Mouse (Mus musculus) limb, embryonic 12.5 days (tissue): ENCODE measurements around the gene Mtm1. TPM values are rescaled to one million over a fixed set of nuclear protein-coding genes. Genes with fewer than 3 reads are reported as not detected.
"Not testable (repeated sequence)": the region's sequence is repeated elsewhere in the genome, so short reads cannot be mapped to it uniquely, and the experiment has no call there.

Experiments
- ATAC-seq: fragments of 200-750 bp; cut with Nextera tagmentation; 2 replicates; pipeline ENCODE4 v1.8.0; 2017; ENCODE audit warnings: low read depth, moderate TSS enrichment; ENCODE audit not compliant: insufficient number of reproducible peaks, insufficient read depth, low FRiP score, low TSS enrichment
- H3K27ac ChIP-seq: fragments of 300-500 bp; sonication (generic); 2 replicates; pipeline ENCODE4 v1.5.1; 2016; ENCODE audit warnings: mild to moderate bottlenecking, moderate library complexity
- H3K27me3 ChIP-seq: fragments of 300-500 bp; sonication (generic); 2 replicates; pipeline ENCODE4 v1.6.1; 2016; ENCODE audit warnings: mild to moderate bottlenecking, moderate library complexity
- H3K36me3 ChIP-seq: fragments of 300-500 bp; sonication (generic); 2 replicates; pipeline ENCODE4 v1.6.1; 2016; ENCODE audit warnings: mild to moderate bottlenecking, moderate library complexity
- H3K4me1 ChIP-seq: fragments of 300-500 bp; sonication (generic); replicated peaks from 2 replicates; pipeline ENCODE4 v1.6.1; 2016
- H3K4me2 ChIP-seq: fragments of 300-500 bp; sonication (generic); 2 replicates; pipeline ENCODE4 v1.6.1; 2016; ENCODE audit warnings: mild to moderate bottlenecking, moderate library complexity
- H3K4me3 ChIP-seq: fragments of 300-500 bp; sonication (generic); replicated peaks from 2 replicates; pipeline ENCODE4 v1.5.1; 2016; ENCODE audit warnings: mild to moderate bottlenecking
- H3K9ac ChIP-seq: fragments of 300-500 bp; sonication (generic); replicated peaks from 2 replicates; pipeline ENCODE4 v1.6.1; 2016; ENCODE audit warnings: mild to moderate bottlenecking, moderate library complexity
- H3K9me3 ChIP-seq: fragments of 300-500 bp; sonication (generic); 2 replicates; pipeline ENCODE4 v1.6.1; 2016; ENCODE audit warnings: mild to moderate bottlenecking, moderate library complexity
- WGBS: fragments of 180-500 bp; shearing (Covaris S2); methylation state at CpG from one replicate; pipeline ENCODE4 v1.1.7; 2016; 5-methylcytosine and 5-hydroxymethylcytosine counted together
- polyA plus RNA-seq: library from polyadenylated mRNA; unstranded; fragments of >200 nt; fragmentation: Nextera tagmentation; extraction: Ambion mirVana; gene quantifications from 2 replicates; pipeline ENCODE4 v1.2.1, GENCODE M21; 2016

The Mtm1 gene
- polyA plus RNA-seq, 1 experiment from 2014 or later = 3.2 TPM

- Histone ChIP-seq H3K4me2 (no peak overlapping the region), H3K27me3 (peaks cover 4% of the 10 kb centered on the region; the same call in 1 of the 2 replicates), H3K36me3 (no peaks in the 10 kb centered on the region), H3K9me3 (no peaks in the 10 kb centered on the region), H3K4me1 (no peaks in the 10 kb centered on the region), H3K4me3 (no peak overlapping the region), H3K9ac (no peak overlapping the region), H3K27ac (no peak overlapping the region)
- ATAC-seq = no peak
- 92% methylated on average over 7 of the region's 7 CpGs for WGBS
Measured at GRCm38 (mm10) chrX:71287088-71287487, 76.5 kb downstream of the Mtm1 start.

GRCm38 (mm10) chrX:71294191-71294590 lies 83.6 kb downstream of the Mtm1 start:
- Histone ChIP-seq H3K36me3 (no peaks in the 10 kb centered on the region), H3K27me3 (no peaks in the 10 kb centered on the region), H3K4me3 (no peak overlapping the region), H3K27ac (no peak overlapping the region), H3K9ac (no peak overlapping the region), H3K4me1 (no peaks in the 10 kb centered on the region), H3K4me2 (no peak overlapping the region), H3K9me3 (no peaks in the 10 kb centered on the region)
- 75% methylated on average over 2 of the region's 2 CpGs for WGBS
- ATAC-seq = no peak

GRCm38 (mm10) chrX:71296005-71296404 lies 85.4 kb downstream of the Mtm1 start:
- Histone ChIP-seq H3K9me3 (no peaks in the 10 kb centered on the region), H3K27ac (no peak overlapping the region), H3K4me3 (no peak overlapping the region), H3K27me3 (no peaks in the 10 kb centered on the region), H3K4me2 (no peak overlapping the region), H3K4me1 (no peaks in the 10 kb centered on the region), H3K9ac (no peak overlapping the region), H3K36me3 (no peaks in the 10 kb centered on the region)
- no peak for ATAC-seq
- 95% methylated on average over 2 of the region's 2 CpGs for WGBS

GRCm38 (mm10) chrX:71302148-71302547 lies 91.6 kb downstream of the Mtm1 start:
- Histone ChIP-seq H3K4me1 (no peaks in the 10 kb centered on the region), H3K4me2 (no peak overlapping the region), H3K4me3 (no peak overlapping the region), H3K36me3 (no peaks in the 10 kb centered on the region), H3K27me3 (no peaks in the 10 kb centered on the region), H3K27ac (no peak overlapping the region), H3K9me3 (no peaks in the 10 kb centered on the region), H3K9ac (no peak overlapping the region)
- no peak for ATAC-seq
- WGBS = 89% methylated on average over 5 of the region's 5 CpGs

GRCm38 (mm10) chrX:71311229-71311628 lies 100.7 kb downstream of the Mtm1 start:
- WGBS = 36% methylated on average over 8 of the region's 8 CpGs
- Histone ChIP-seq H3K27ac (no peak overlapping the region), H3K36me3 (no peaks in the 10 kb centered on the region), H3K4me2 (no peak overlapping the region), H3K4me1 (no peaks in the 10 kb centered on the region), H3K9ac (no peak overlapping the region), H3K27me3 (no peaks in the 10 kb centered on the region; the same call in 1 of the 2 replicates), H3K9me3 (no peaks in the 10 kb centered on the region), H3K4me3 (no peak overlapping the region)
- ATAC-seq = no peak

GRCm38 (mm10) chrX:71314380-71314779 lies 103.8 kb downstream of the Mtm1 start:
- no peak overlapping the region for H3K9ac ChIP-seq
- no peak for ATAC-seq
- no peaks in the 10 kb centered on the region for H3K36me3 ChIP-seq
- H3K9me3 ChIP-seq = no peaks in the 10 kb centered on the region
- no peaks in the 10 kb centered on the region for H3K4me1 ChIP-seq
- 86% methylated on average over 5 of the region's 5 CpGs for WGBS
- H3K27ac ChIP-seq = no peak overlapping the region
- no peak overlapping the region for H3K4me3 ChIP-seq
- H3K4me2 ChIP-seq = no peak overlapping the region
- H3K27me3 ChIP-seq = no peaks in the 10 kb centered on the region; the same call in 1 of the 2 replicates

GRCm38 (mm10) chrX:71352033-71352432 lies 141.5 kb downstream of the Mtm1 start:
- no peaks in the 10 kb centered on the region for H3K27me3 ChIP-seq
- H3K9ac ChIP-seq = no peak overlapping the region
- H3K4me3 ChIP-seq = no peak overlapping the region
- H3K4me1 ChIP-seq = no peaks in the 10 kb centered on the region
- no peak overlapping the region for H3K4me2 ChIP-seq
- no peak overlapping the region for H3K27ac ChIP-seq
- H3K9me3 ChIP-seq = no peaks in the 10 kb centered on the region
- 81% methylated on average over 1 of the region's 1 CpGs for WGBS
- H3K36me3 ChIP-seq = no peaks in the 10 kb centered on the region
- no peak for ATAC-seq

GRCm38 (mm10) chrX:71355331-71355730 lies 144.8 kb downstream of the Mtm1 start:
- no peaks in the 10 kb centered on the region for H3K27me3 ChIP-seq
- no peaks in the 10 kb centered on the region for H3K9me3 ChIP-seq
- no peak overlapping the region for H3K4me3 ChIP-seq
- no peak overlapping the region for H3K27ac ChIP-seq
- H3K4me1 ChIP-seq = no peaks in the 10 kb centered on the region
- H3K36me3 ChIP-seq = no peaks in the 10 kb centered on the region
- H3K9ac ChIP-seq = no peak overlapping the region
- 52% methylated on average over 1 of the region's 1 CpGs for WGBS
- no peak for ATAC-seq
- H3K4me2 ChIP-seq = no peak overlapping the region

GRCm38 (mm10) chrX:71361793-71362192 lies 151.2 kb downstream of the Mtm1 start:
- not testable (repeated sequence) for ATAC-seq, H3K4me2 ChIP-seq
- 93% methylated on average over 10 of the region's 10 CpGs for WGBS

GRCm38 (mm10) chrX:71364062-71364461 lies 153.5 kb downstream of the Mtm1 start:
- Histone ChIP-seq H3K27me3 (no peaks in the 10 kb centered on the region), H3K4me3 (peak overlapping the region; percentile 55), H3K4me2 (peak overlapping the region; percentile 62), H3K27ac (no peak overlapping the region), H3K9me3 (no peaks in the 10 kb centered on the region), H3K36me3 (no peaks in the 10 kb centered on the region), H3K4me1 (no peaks in the 10 kb centered on the region), H3K9ac (no peak overlapping the region)
- no peak; the same call in 1 of the 2 replicates for ATAC-seq
- WGBS = 63% methylated on average over 5 of the region's 5 CpGs

More at GRCm38 (mm10) chrX:71361793-71362192, 151.2 kb downstream of the Mtm1 start:
- H3K9ac ChIP-seq, H3K4me3 ChIP-seq, H3K27ac ChIP-seq, H3K36me3 ChIP-seq, H3K4me1 ChIP-seq, H3K9me3 ChIP-seq, H3K27me3 ChIP-seq: not testable (repeated sequence)

- Histone ChIP-seq H3K4me3 (peak within 1 kb of the TSS; percentile 55), H3K9me3 (no peaks in the 10 kb centered on the region), H3K27me3 (no peaks in the 10 kb centered on the region), H3K27ac (0 out of 2 replicates have a peak within 1 kb of the TSS, but pooled peaks have one; percentile 23), H3K4me2 (peak within 1 kb of the TSS; percentile 62), H3K36me3 (no peaks in the 10 kb centered on the region), H3K4me1 (no peaks in the 10 kb centered on the region), H3K9ac (peak within 1 kb of the TSS; percentile 63)
- ATAC-seq = peak; percentile 88
- 12% methylated on average over 29 of the region's 47 CpGs for WGBS
Measured at GRCm38 (mm10) chrX:71364554-71364991, 154.0 kb downstream of the Mtm1 start, which contains the start of gene Mtmr1. Gene Mtmr1, plus strand, starts transcription at chrX:71364760.

- no peaks in the 10 kb centered on the region for H3K9me3 ChIP-seq
- peak overlapping the region; percentile 63 for H3K9ac ChIP-seq
- 32% methylated on average over 18 of the region's 20 CpGs for WGBS
- 0 out of 2 replicates have a peak overlapping the region, but pooled peaks have one; percentile 23 for H3K27ac ChIP-seq
- H3K36me3 ChIP-seq = no peaks in the 10 kb centered on the region
- no peaks in the 10 kb centered on the region for H3K4me1 ChIP-seq
- peak overlapping the region; percentile 62 for H3K4me2 ChIP-seq
- no peaks in the 10 kb centered on the region for H3K27me3 ChIP-seq
- peak overlapping the region; percentile 55 for H3K4me3 ChIP-seq
- peak; percentile 75 for ATAC-seq
Measured at GRCm38 (mm10) chrX:71365011-71365410, 154.4 kb downstream of the Mtm1 start.
